Mouse (Mus musculus): ENCODE results near the gene Adrb1. TPM values are rescaled to one million over a fixed set of nuclear protein-coding genes. Genes with fewer than 3 reads are reported as not detected.

The Adrb1 gene
- polyA plus RNA-seq, 1 experiment from 2014 or later = 0.50 TPM

- H3K27me3 ChIP-seq = peaks cover 86% of the 10 kb centered on the region
- peak overlapping the region; percentile 94 for H3K4me2 ChIP-seq
- peaks cover 31% of the 10 kb centered on the region for H3K4me1 ChIP-seq (replicated peaks)
- H3K9ac ChIP-seq (replicated peaks) = peak overlapping the region; percentile 59
- peak overlapping the region; percentile 57 for H3K4me3 ChIP-seq (replicated peaks)
- H3K36me3 ChIP-seq = no peaks in the 10 kb centered on the region
- under 1% methylated on average over 71 of the region's 71 CpGs for WGBS
- H3K9me3 ChIP-seq = no peaks in the 10 kb centered on the region
- H3K27ac ChIP-seq = no peak overlapping the region
- ATAC-seq (ENCODE audit: insufficient number of reproducible peaks, insufficient read depth, low FRiP score, low TSS enrichment, low read depth) = no peak
Observed at GRCm38 (mm10) chr19:56723331-56724125, 1.5 kb downstream of the Adrb1 start.

DNA sequence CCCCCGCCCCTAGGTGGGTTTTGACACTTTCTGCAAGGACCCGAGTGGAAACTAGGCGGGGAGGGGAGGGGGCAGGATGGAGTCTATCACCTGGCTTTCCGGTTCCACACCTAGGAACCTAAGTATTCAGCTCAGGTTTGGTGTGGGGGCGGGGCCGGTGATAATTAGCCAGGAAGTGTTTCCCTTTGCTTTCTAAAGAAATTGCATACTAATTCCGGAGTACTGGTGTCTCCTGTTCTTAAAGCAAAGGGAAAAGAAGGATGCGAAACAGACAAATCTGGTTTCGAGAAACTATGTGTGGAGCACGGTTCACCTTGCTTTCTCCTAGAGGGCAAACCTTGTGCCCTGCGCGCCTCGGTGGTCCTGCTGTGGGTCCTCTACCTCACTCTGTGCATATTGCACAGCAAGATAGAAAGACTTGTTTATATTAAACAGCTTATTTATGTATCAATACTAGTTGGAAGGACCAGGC lies 2.2 kb downstream of the Adrb1 start:
- no peak for ATAC-seq (ENCODE audit: insufficient number of reproducible peaks, insufficient read depth, low FRiP score, low TSS enrichment, low read depth)
- Histone ChIP-seq H3K27me3 (peaks cover 82% of the 10 kb centered on the region), H3K9me3 (no peaks in the 10 kb centered on the region), H3K4me2 (peak overlapping the region; percentile 94), H3K9ac (replicated peaks) (no peak overlapping the region), H3K36me3 (no peaks in the 10 kb centered on the region), H3K27ac (no peak overlapping the region), H3K4me1 (replicated peaks) (peaks cover 32% of the 10 kb centered on the region), H3K4me3 (replicated peaks) (peak overlapping the region; percentile 57)
- WGBS = 3% methylated on average over 13 of the region's 13 CpGs

- Histone ChIP-seq H3K9ac (replicated peaks) (no peak overlapping the region), H3K27me3 (peaks cover 59% of the 10 kb centered on the region), H3K4me1 (replicated peaks) (peaks cover 26% of the 10 kb centered on the region), H3K36me3 (no peaks in the 10 kb centered on the region), H3K4me3 (replicated peaks) (no peak overlapping the region), H3K27ac (no peak overlapping the region), H3K4me2 (no peak overlapping the region), H3K9me3 (no peaks in the 10 kb centered on the region)
- ATAC-seq (ENCODE audit: insufficient number of reproducible peaks, insufficient read depth, low FRiP score, low TSS enrichment, low read depth) = no peak
- WGBS = 68% methylated on average over 14 of the region's 14 CpGs
Observed at GRCm38 (mm10) chr19:56727170-56727877, 5.3 kb downstream of the Adrb1 start.

DNA sequence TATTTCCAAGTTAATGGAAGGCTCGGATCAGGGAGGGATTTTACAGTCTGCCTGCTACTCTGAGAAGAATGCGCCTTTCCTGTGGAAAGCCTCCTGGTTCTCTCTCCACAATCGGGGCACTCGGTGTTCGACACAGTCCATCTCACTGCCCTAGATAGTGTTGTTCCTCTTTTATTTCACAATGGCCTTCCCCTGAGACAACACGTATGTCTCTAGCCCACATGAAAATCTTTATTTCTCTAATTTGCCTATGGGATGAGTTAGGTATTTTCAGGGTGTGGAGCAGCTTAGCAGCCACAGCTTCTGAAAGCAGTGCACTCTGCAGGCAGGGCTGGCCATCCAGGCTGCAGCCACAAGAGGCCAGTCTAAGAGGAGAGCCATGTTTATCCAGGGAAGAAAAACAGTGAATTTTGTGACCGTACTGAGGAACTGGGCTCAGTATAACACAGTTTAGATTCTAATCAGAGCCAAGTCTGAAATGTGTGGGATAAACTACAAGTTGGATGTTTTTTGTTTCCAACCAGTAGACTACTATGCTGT lies 12.1 kb downstream of the Adrb1 start:
- Histone ChIP-seq H3K4me2 (no peak overlapping the region), H3K9ac (replicated peaks) (no peak overlapping the region), H3K27ac (no peak overlapping the region), H3K27me3 (peaks cover 9% of the 10 kb centered on the region; the same call in 1 of the 2 replicates), H3K4me1 (replicated peaks) (peaks cover 8% of the 10 kb centered on the region; the same call in 1 of the 2 replicates), H3K9me3 (no peaks in the 10 kb centered on the region), H3K4me3 (replicated peaks) (no peak overlapping the region), H3K36me3 (no peaks in the 10 kb centered on the region)
- WGBS = 70% methylated on average over 7 of the region's 7 CpGs
- no peak for ATAC-seq (ENCODE audit: insufficient number of reproducible peaks, insufficient read depth, low FRiP score, low TSS enrichment, low read depth)

DNA sequence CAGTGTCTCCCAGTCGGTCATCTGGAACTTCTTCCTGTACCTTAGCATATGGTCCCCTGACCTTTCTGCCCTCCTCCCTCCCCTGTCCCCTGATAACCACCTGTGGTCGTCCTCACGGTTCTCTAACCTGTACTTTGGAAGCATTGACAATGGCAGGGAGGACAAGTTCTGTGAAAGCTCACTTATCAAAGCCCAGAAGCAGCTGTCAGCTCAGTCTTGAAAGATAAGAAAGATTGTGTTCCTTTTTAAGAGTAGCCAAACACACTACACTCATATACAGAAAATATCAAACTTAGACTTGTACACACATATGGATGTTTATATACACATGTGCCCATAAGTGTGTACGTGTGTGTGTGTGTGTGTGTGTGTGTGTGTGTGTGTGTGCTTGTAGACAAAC lies 13.7 kb downstream of the Adrb1 start:
- no peak for ATAC-seq (ENCODE audit: insufficient number of reproducible peaks, insufficient read depth, low FRiP score, low TSS enrichment, low read depth)
- Histone ChIP-seq H3K36me3 (no peaks in the 10 kb centered on the region), H3K4me3 (replicated peaks) (no peak overlapping the region), H3K9ac (replicated peaks) (no peak overlapping the region), H3K4me2 (no peak overlapping the region), H3K9me3 (no peaks in the 10 kb centered on the region), H3K4me1 (replicated peaks) (no peaks in the 10 kb centered on the region), H3K27ac (no peak overlapping the region), H3K27me3 (peaks cover 11% of the 10 kb centered on the region)
- WGBS = 57% methylated on average over 4 of the region's 4 CpGs

GRCm38 (mm10) chr19:56736287-56736686 lies 14.3 kb downstream of the Adrb1 start:
- no peak for ATAC-seq (ENCODE audit: insufficient number of reproducible peaks, insufficient read depth, low FRiP score, low TSS enrichment, low read depth)
- H3K4me3 ChIP-seq (replicated peaks) = no peak overlapping the region
- H3K27me3 ChIP-seq = peaks cover 10% of the 10 kb centered on the region; the same call in 1 of the 2 replicates
- H3K4me2 ChIP-seq = no peak overlapping the region
- 69% methylated on average over 5 of the region's 5 CpGs for WGBS
- no peak overlapping the region for H3K9ac ChIP-seq (replicated peaks)
- no peaks in the 10 kb centered on the region for H3K36me3 ChIP-seq
- H3K4me1 ChIP-seq (replicated peaks) = no peaks in the 10 kb centered on the region
- H3K27ac ChIP-seq = no peak overlapping the region
- no peaks in the 10 kb centered on the region for H3K9me3 ChIP-seq

GRCm38 (mm10) chr19:56745061-56745460 lies 23.1 kb downstream of the Adrb1 start:
- Histone ChIP-seq H3K27ac (no peak overlapping the region), H3K36me3 (no peaks in the 10 kb centered on the region), H3K4me2 (no peak overlapping the region), H3K4me1 (replicated peaks) (peaks cover 13% of the 10 kb centered on the region; the same call in 1 of the 2 replicates), H3K4me3 (replicated peaks) (no peak overlapping the region), H3K27me3 (0 out of 2 replicates have a peak, but pooled peaks cover 5% of the 10 kb centered on the region), H3K9ac (replicated peaks) (no peak overlapping the region), H3K9me3 (no peaks in the 10 kb centered on the region)
- no peak for ATAC-seq (ENCODE audit: insufficient number of reproducible peaks, insufficient read depth, low FRiP score, low TSS enrichment, low read depth)
- 65% methylated on average over 7 of the region's 7 CpGs for WGBS

GRCm38 (mm10) chr19:56745528-56745927 lies 23.5 kb downstream of the Adrb1 start:
- Histone ChIP-seq H3K27ac (no peak overlapping the region), H3K4me1 (replicated peaks) (peaks cover 13% of the 10 kb centered on the region; the same call in 1 of the 2 replicates), H3K36me3 (no peaks in the 10 kb centered on the region), H3K9ac (replicated peaks) (no peak overlapping the region), H3K4me3 (replicated peaks) (no peak overlapping the region), H3K27me3 (0 out of 2 replicates have a peak, but pooled peaks cover 5% of the 10 kb centered on the region), H3K9me3 (no peaks in the 10 kb centered on the region), H3K4me2 (no peak overlapping the region)
- WGBS = 73% methylated on average over 6 of the region's 6 CpGs
- no peak for ATAC-seq (ENCODE audit: insufficient number of reproducible peaks, insufficient read depth, low FRiP score, low TSS enrichment, low read depth)

DNA sequence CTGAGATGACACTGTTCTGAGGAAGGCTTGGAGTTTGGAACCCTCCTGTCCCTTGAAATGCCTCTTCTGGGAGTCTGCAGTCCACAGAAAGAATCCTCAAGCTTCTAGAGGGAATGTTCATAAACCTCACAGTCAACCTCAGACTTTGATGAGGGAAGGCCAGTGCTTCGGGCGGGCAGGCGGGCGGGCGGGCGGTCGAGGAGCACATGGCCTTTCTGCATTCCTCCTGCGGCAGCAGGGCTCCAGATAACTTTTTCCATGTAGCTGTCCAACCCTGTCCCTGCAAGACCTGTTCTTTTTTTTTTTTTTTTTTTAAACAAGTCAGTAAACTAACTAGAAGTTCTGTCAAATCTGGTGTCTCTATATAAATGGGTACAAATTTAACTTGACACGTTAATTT lies 24.6 kb downstream of the Adrb1 start:
- Histone ChIP-seq H3K9ac (replicated peaks) (no peak overlapping the region), H3K27me3 (no peaks in the 10 kb centered on the region), H3K4me1 (replicated peaks) (peaks cover 13% of the 10 kb centered on the region; the same call in 1 of the 2 replicates), H3K9me3 (no peaks in the 10 kb centered on the region), H3K4me3 (replicated peaks) (no peak overlapping the region), H3K4me2 (no peak overlapping the region), H3K36me3 (no peaks in the 10 kb centered on the region), H3K27ac (no peak overlapping the region)
- WGBS = 75% methylated on average over 9 of the region's 9 CpGs
- no peak for ATAC-seq (ENCODE audit: insufficient number of reproducible peaks, insufficient read depth, low FRiP score, low TSS enrichment, low read depth)

GRCm38 (mm10) chr19:56747878-56748277 lies 25.9 kb downstream of the Adrb1 start:
- no peak for ATAC-seq (ENCODE audit: insufficient number of reproducible peaks, insufficient read depth, low FRiP score, low TSS enrichment, low read depth)
- H3K4me1 ChIP-seq (replicated peaks) = peaks cover 13% of the 10 kb centered on the region; the same call in 1 of the 2 replicates
- no peak overlapping the region for H3K9ac ChIP-seq (replicated peaks)
- H3K4me3 ChIP-seq (replicated peaks) = no peak overlapping the region
- H3K4me2 ChIP-seq = no peak overlapping the region
- H3K9me3 ChIP-seq = no peaks in the 10 kb centered on the region
- H3K27me3 ChIP-seq = no peaks in the 10 kb centered on the region
- 89% methylated on average over 10 of the region's 10 CpGs for WGBS
- H3K36me3 ChIP-seq = no peaks in the 10 kb centered on the region
- H3K27ac ChIP-seq = no peak overlapping the region

GRCm38 (mm10) chr19:56749343-56749742 lies 27.3 kb downstream of the Adrb1 start:
- Histone ChIP-seq H3K4me2 (no peak overlapping the region), H3K27ac (peak overlapping the region; percentile 0; the same call in 1 of the 2 replicates), H3K4me1 (replicated peaks) (peaks cover 13% of the 10 kb centered on the region; the same call in 1 of the 2 replicates), H3K4me3 (replicated peaks) (no peak overlapping the region), H3K27me3 (no peaks in the 10 kb centered on the region), H3K9ac (replicated peaks) (no peak overlapping the region), H3K36me3 (no peaks in the 10 kb centered on the region), H3K9me3 (no peaks in the 10 kb centered on the region)
- no peak for ATAC-seq (ENCODE audit: insufficient number of reproducible peaks, insufficient read depth, low FRiP score, low TSS enrichment, low read depth)
- WGBS = 19% methylated on average over 3 of the region's 3 CpGs
